Mouse (Mus musculus) cerebellum, adult 2 months (tissue): ENCODE data around the gene Mpp2. TPM values are rescaled to one million over a fixed set of nuclear protein-coding genes. Genes with fewer than 3 reads are reported as not detected.
A peak's percentile ranks its signal among the peaks of the same experiment; 100 is the strongest.

Source experiments
- DNase-seq, 2 experiments: peaks; one replicate each; pipeline ENCODE4 v3.0.0; 2021
- H3K27ac ChIP-seq: fragments of 200-500 bp; 2 replicates; pipeline ENCODE4 v1.5.1; 2012; ENCODE audit warnings: low read length, control low read depth, inconsistent platforms; ENCODE audit not compliant: insufficient read depth
- H3K27me3 ChIP-seq: fragments of 200-500 bp; 2 replicates; pipeline ENCODE4 v1.6.1; 2012; ENCODE audit warnings: inconsistent platforms, mild to moderate bottlenecking, low read length, moderate library complexity; ENCODE audit not compliant: control insufficient read depth, insufficient read depth
- H3K4me1 ChIP-seq: fragments of 200-500 bp; 2 replicates; pipeline ENCODE4 v1.6.1; 2011; ENCODE audit warnings: low read length; ENCODE audit not compliant: control insufficient read depth, insufficient read depth
- H3K4me3 ChIP-seq: fragments of 200-500 bp; replicated peaks from 2 replicates; pipeline ENCODE3; 2011; ENCODE audit warnings: mild to moderate bottlenecking, low read depth, low read length, control low read depth; ENCODE audit not compliant: insufficient read depth
- CTCF ChIP-seq: fragments of 200-500 bp; IDR thresholded peaks from 2 replicates; pipeline ENCODE4 v1.5.1; 2011; ENCODE audit warnings: low read depth, mild to moderate bottlenecking, control low read depth, low read length, moderate library complexity, borderline replicate concordance; ENCODE audit not compliant: insufficient read depth
- POLR2A ChIP-seq: fragments of 200-500 bp; IDR thresholded peaks from 2 replicates; pipeline ENCODE4 v1.6.1; 2011; ENCODE audit warnings: low read length, control low read depth, borderline replicate concordance; ENCODE audit not compliant: insufficient read depth
- WGBS: fragments of 180-500 bp; shearing (Covaris S2); methylation state at CpG from one replicate; pipeline ENCODE4 v1.1.7; 2018; 5-methylcytosine and 5-hydroxymethylcytosine counted together
- polyA plus RNA-seq: library from polyadenylated mRNA; depleted of rRNA; stranded (reverse); fragments of >200 nt; gene quantifications from 2 replicates; pipeline ENCODE4 v1.2.3, GENCODE M21; 2012

The Mpp2 gene
- polyA plus RNA-seq, 1 experiment = 50.3 TPM

DNA sequence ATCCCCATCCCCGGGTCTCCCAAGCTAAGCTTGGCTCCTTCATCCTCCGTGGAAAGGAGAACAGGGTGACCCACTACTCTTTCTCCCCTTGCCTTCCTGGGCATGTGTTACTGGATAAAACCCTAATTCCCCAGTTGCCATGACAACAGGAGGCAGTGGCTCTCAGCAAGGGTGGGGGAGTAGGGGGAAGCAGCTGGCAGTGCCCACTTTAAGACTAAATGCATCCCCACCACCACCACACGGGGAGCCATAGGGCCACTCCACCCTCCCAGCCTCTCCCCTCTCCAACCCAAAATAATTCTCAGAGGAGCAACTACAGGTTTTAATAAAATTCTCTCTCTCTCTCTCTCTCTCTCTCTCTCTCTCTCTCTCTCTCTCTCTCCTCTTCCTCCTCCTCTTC, 2.0 kb downstream of the Mpp2 start:
- Histone ChIP-seq H3K27me3 (no peaks in the 10 kb centered on the region), H3K4me3 (no peak overlapping the region), H3K27ac (no peak overlapping the region), H3K4me1 (peaks cover 8% of the 10 kb centered on the region)
- 9% methylated on average over 3 of the region's 3 CpGs for WGBS
- DNase-seq = peak in 1 of 2 experiments; percentile 30
- no peak for TF ChIP-seq POLR2A
- no peak for TF ChIP-seq CTCF

DNA sequence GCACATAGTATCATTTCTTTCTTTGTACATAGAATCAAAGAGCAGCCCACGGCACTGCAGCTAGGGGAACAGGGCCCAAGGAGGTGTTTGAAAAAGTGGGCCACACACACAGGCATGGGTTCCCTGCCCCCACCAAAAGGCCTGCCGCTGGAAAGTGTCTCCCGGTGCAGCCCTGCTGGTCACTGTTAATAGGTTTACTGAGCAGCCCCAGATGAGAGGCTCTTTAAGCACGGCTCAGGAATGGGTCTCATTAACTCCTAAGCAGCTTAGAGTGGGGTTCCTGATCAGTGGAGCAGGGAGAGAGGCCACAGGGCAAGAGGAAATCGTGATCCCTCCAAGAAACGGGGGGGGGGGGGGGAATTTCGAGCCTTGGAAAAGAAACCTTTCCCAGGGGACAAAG, 4.2 kb downstream of the Mpp2 start:
- peaks cover 8% of the 10 kb centered on the region for H3K4me1 ChIP-seq
- no peak for DNase-seq
- no peak overlapping the region for H3K27ac ChIP-seq
- TF ChIP-seq POLR2A = no peak
- no peak for TF ChIP-seq CTCF
- no peaks in the 10 kb centered on the region for H3K27me3 ChIP-seq
- H3K4me3 ChIP-seq = no peak overlapping the region
- 55% methylated on average over 7 of the region's 7 CpGs for WGBS

GRCm38 (mm10) chr11:102083193-102083592, 5.1 kb downstream of the Mpp2 start:
- Histone ChIP-seq H3K4me3 (no peak overlapping the region), H3K27me3 (no peaks in the 10 kb centered on the region), H3K4me1 (peaks cover 8% of the 10 kb centered on the region), H3K27ac (no peak overlapping the region)
- no peak for DNase-seq
- WGBS = 50% methylated on average over 4 of the region's 4 CpGs
- TF ChIP-seq CTCF (no peak), POLR2A (no peak)

- peak overlapping the region; percentile 25 for H3K4me3 ChIP-seq
- TF ChIP-seq CTCF (no peak), POLR2A (no peak)
- H3K27ac ChIP-seq = no peak overlapping the region
- peaks cover 8% of the 10 kb centered on the region for H3K4me1 ChIP-seq
- H3K27me3 ChIP-seq = no peaks in the 10 kb centered on the region
- 11% methylated on average over 18 of the region's 18 CpGs for WGBS
- peak; percentile 51 to 58 for DNase-seq
Measured at GRCm38 (mm10) chr11:102082322-102082721, 6.0 kb downstream of the Mpp2 start.

GRCm38 (mm10) chr11:102073722-102074121, 14.6 kb downstream of the Mpp2 start:
- no peaks in the 10 kb centered on the region for H3K4me1 ChIP-seq
- no peak for DNase-seq
- TF ChIP-seq POLR2A = no peak
- no peak for TF ChIP-seq CTCF
- no peak overlapping the region for H3K4me3 ChIP-seq
- 32% methylated on average over 14 of the region's 14 CpGs for WGBS
- H3K27ac ChIP-seq = no peak overlapping the region
- no peaks in the 10 kb centered on the region for H3K27me3 ChIP-seq

DNA sequence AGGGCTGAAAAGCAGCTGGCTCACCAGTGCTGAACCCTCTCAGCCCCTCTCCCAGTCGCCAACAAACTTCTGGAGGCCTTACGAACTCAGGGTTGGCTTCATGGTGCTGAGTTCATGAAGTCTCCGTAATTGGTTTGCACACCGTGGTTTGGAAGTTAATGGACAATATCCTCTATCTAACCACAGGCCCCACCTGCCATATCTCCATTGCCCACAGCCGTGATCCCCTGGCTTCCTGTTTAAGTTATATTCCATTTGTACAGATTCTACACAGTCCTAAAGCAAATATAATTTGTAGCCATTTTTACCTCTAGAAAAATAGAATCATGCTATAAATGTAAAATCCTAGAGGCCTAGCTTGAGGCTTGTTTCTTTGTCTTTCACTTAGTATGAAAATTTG, 15.6 kb downstream of the Mpp2 start:
- H3K4me1 ChIP-seq = no peaks in the 10 kb centered on the region
- 86% methylated on average over 5 of the region's 5 CpGs for WGBS

DNA sequence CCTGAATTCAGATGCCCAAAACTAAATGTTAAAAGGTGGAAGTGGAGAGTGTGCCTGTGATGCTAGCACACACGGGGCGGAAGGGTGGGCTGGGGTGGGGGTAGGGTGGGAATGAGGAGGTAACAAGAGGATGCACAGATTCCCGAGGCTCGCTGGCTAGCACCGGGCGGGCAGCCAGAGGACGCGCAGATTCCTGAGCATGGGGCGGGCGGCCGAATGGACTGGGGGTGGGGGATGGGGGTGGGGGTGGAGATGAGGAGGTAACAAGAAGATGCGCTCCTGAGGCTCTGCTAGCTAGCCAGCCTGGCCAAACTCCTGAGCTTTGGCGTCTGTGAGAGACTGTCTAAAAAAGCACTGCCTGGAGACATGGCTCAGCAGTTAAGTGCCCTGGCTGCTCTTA, 17.9 kb downstream of the Mpp2 start:
- Histone ChIP-seq H3K27ac (no peak overlapping the region), H3K4me1 (no peaks in the 10 kb centered on the region), H3K27me3 (no peaks in the 10 kb centered on the region), H3K4me3 (no peak overlapping the region)
- DNase-seq = no peak
- WGBS = 10% methylated on average over 13 of the region's 13 CpGs
- TF ChIP-seq CTCF = no peak
- no peak for TF ChIP-seq POLR2A

More for the DNA sequence above, 15.6 kb downstream of the Mpp2 start:
- DNase-seq = no peak
- Histone ChIP-seq H3K27me3 (no peaks in the 10 kb centered on the region), H3K4me3 (no peak overlapping the region), H3K27ac (no peak overlapping the region)
- no peak for TF ChIP-seq CTCF
- TF ChIP-seq POLR2A = no peak

DNA sequence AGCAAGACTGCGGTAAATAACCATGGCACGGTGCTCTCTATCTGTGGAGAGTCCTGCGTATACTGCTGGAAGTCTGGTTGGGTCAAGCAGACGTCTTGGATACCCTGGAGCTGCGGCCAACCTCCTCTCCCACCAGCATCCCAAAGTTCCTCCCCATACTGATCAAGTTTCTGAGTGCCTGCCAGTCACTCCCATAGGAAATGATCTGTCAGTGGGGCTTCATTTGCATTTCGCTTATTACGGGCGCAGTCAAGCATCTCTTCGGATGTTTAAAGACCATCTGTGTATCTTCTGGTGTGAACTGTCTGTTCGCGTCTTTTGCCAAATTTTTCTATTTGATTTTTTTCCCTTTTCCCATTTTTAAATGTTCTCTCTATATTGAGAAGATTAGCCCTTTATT, 18.7 kb downstream of the Mpp2 start:
- no peak for DNase-seq
- Histone ChIP-seq H3K27ac (no peak overlapping the region), H3K27me3 (no peaks in the 10 kb centered on the region), H3K4me3 (no peak overlapping the region), H3K4me1 (no peaks in the 10 kb centered on the region)
- TF ChIP-seq CTCF (no peak), POLR2A (no peak)
- WGBS = 62% methylated on average over 11 of the region's 11 CpGs

GRCm38 (mm10) chr11:102068969-102069368, 19.3 kb downstream of the Mpp2 start:
- TF ChIP-seq CTCF = peak; percentile 39; the same call in 1 of the 2 replicates
- TF ChIP-seq POLR2A = no peak
- H3K4me3 ChIP-seq = no peak overlapping the region
- 72% methylated on average over 2 of the region's 2 CpGs for WGBS
- H3K27ac ChIP-seq = no peak overlapping the region
- H3K4me1 ChIP-seq = no peaks in the 10 kb centered on the region
- DNase-seq = no peak
- no peaks in the 10 kb centered on the region for H3K27me3 ChIP-seq

DNA sequence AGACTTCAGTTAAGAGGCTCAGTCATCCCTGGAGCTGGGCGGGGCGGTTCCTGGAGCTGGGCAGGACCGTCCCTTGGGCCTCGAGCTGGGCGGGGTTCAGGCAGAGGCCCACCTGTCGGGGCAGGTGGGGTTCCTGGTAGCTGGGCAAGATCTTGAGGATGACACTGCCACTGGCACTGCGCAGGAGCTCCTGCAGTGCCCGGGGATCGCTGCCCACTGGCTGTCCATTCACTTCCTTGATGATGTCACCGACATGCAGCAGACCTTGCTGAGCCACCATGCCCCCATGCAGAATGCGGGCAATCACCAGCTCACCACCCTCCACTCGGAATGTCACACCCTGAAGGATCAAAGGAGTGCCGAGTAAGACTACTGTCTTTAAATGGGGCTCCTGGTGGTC, 25.2 kb downstream of the Mpp2 start:
- no peak overlapping the region for H3K27ac ChIP-seq
- no peak overlapping the region for H3K4me3 ChIP-seq
- no peaks in the 10 kb centered on the region for H3K27me3 ChIP-seq
- TF ChIP-seq CTCF (no peak), POLR2A (no peak)
- WGBS = 34% methylated on average over 13 of the region's 13 CpGs
- peak; percentile 43 to 64 for DNase-seq
- peaks cover 8% of the 10 kb centered on the region; the same call in 1 of the 2 replicates for H3K4me1 ChIP-seq
